Mouse (Mus musculus): ENCODE measurements around the gene Rps6kb1.
"Not testable (repeated sequence)": the region's sequence is repeated elsewhere in the genome, so short reads cannot be mapped to it uniquely, and the experiment has no call there.

Gene Rps6kb1

GRCm38 (mm10) chr11:86542851-86543250, 1.8 kb downstream of the Rps6kb1 start:
- no peak for DNase-seq (ENCODE audit: low read depth, low spot score)

- DNase-seq (ENCODE audit: low read depth, low spot score): no peak
Measured at GRCm38 (mm10) chr11:86540476-86540845, 4.1 kb downstream of the Rps6kb1 start.

GRCm38 (mm10) chr11:86539716-86540475, 4.7 kb downstream of the Rps6kb1 start:
- no peak for DNase-seq (ENCODE audit: low read depth, low spot score)

GRCm38 (mm10) chr11:86538786-86539185, 5.8 kb downstream of the Rps6kb1 start:
- DNase-seq (ENCODE audit: low read depth, low spot score): no peak

- no peak for DNase-seq (ENCODE audit: low read depth, low spot score)
Measured at GRCm38 (mm10) chr11:86534201-86534910, 10.2 kb downstream of the Rps6kb1 start.

- not testable (repeated sequence) for DNase-seq (ENCODE audit: low read depth, low spot score)
Measured at GRCm38 (mm10) chr11:86533302-86533701, 11.3 kb downstream of the Rps6kb1 start.

GRCm38 (mm10) chr11:86532834-86533233, 11.8 kb downstream of the Rps6kb1 start:
- DNase-seq (ENCODE audit: low read depth, low spot score): no peak

GRCm38 (mm10) chr11:86527528-86527927, 17.1 kb downstream of the Rps6kb1 start:
- no peak for DNase-seq (ENCODE audit: low read depth, low spot score)

- no peak for DNase-seq (ENCODE audit: low read depth, low spot score)
Measured at GRCm38 (mm10) chr11:86519751-86520150, 24.9 kb downstream of the Rps6kb1 start.

GRCm38 (mm10) chr11:86517229-86517628, 27.4 kb downstream of the Rps6kb1 start:
- no peak for DNase-seq (ENCODE audit: low read depth, low spot score)

- DNase-seq (ENCODE audit: low read depth, low spot score): no peak
Measured at GRCm38 (mm10) chr11:86516620-86517019, 28.0 kb downstream of the Rps6kb1 start.

GRCm38 (mm10) chr11:86507991-86508390, 36.6 kb downstream of the Rps6kb1 start:
- no peak for DNase-seq (ENCODE audit: low read depth, low spot score)

- DNase-seq (ENCODE audit: low read depth, low spot score): no peak
Measured at GRCm38 (mm10) chr11:86507334-86507733, 37.3 kb downstream of the Rps6kb1 start.

- DNase-seq (ENCODE audit: low read depth, low spot score): no peak
Measured at GRCm38 (mm10) chr11:86503121-86503520, 41.5 kb downstream of the Rps6kb1 start.

- DNase-seq (ENCODE audit: low read depth, low spot score): no peak
Measured at GRCm38 (mm10) chr11:86500795-86501194, 43.8 kb downstream of the Rps6kb1 start.

- no peak for DNase-seq (ENCODE audit: low read depth, low spot score)
Measured at GRCm38 (mm10) chr11:86497908-86498307, 46.7 kb downstream of the Rps6kb1 start.

- no peak for DNase-seq (ENCODE audit: low read depth, low spot score)
Measured at GRCm38 (mm10) chr11:86497356-86497755, 47.2 kb downstream of the Rps6kb1 start.

GRCm38 (mm10) chr11:86490782-86491181, 53.8 kb downstream of the Rps6kb1 start:
- DNase-seq (ENCODE audit: low read depth, low spot score): no peak

GRCm38 (mm10) chr11:86484910-86485510, 59.6 kb downstream of the Rps6kb1 start:
- no peak for DNase-seq (ENCODE audit: low read depth, low spot score)

- peak; percentile 96 for DNase-seq (ENCODE audit: low read depth, low spot score)
Measured at GRCm38 (mm10) chr11:86484101-86484868, 60.3 kb downstream of the Rps6kb1 start, which contains the start of gene Rnft1. Rnft1 (plus strand) TSS chr11:86484657.

GRCm38 (mm10) chr11:86473576-86473975, 71.0 kb downstream of the Rps6kb1 start:
- no peak for DNase-seq (ENCODE audit: low read depth, low spot score)

- DNase-seq (ENCODE audit: low read depth, low spot score): peak; percentile 77
Measured at GRCm38 (mm10) chr11:86472771-86473171, 71.8 kb downstream of the Rps6kb1 start.

Measured in telencephalon, adult 2 months (tissue).